Mouse (Mus musculus): ENCODE results near the gene Ano9. TPM values are rescaled to one million over a fixed set of nuclear protein-coding genes. Genes with fewer than 3 reads are reported as not detected.
A peak's percentile ranks its signal among the peaks of the same experiment; 100 is the strongest.

The Ano9 gene
- polyA plus RNA-seq, 1 experiment, result 74.3 TPM

DNA sequence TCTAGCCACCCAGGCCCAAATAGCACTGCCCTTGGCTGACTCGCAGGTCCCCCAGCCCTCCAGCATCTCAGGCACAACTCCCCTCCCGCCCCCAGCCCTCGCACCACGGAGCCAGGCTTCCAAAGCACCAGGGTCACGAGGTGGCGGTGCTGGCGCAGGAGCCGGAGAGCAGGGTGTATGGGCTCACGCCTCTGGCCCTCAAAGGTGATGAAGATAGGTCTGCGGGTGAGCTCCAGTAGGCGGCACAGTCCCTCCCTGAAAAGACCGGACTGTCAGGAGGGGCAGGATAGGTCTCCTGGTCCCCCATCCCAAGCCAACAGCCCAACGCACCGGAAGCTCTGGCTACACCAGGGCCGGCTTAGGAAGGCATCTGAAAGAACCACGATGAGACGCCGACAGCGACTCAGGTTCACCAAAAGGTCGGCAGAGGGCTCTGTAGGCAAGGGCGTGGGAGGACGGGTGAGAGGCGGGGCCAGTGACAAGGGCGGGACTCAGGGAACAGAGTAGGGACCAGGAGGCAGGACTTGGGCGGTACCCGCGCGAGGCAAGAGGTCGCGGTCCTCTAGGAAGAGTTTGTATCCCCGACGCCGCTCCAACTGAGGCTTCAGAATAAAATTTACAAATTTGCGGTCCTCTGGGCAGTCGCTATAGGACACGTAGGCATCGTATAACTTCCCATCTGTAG, 25.4 kb downstream of the Ano9 start:
- Histone ChIP-seq H3K36me3 (ENCODE audit: control insufficient read depth, insufficient read depth, low read length) (peaks cover 32% of the 10 kb centered on the region), H3K4me3 (ENCODE audit: low read depth, low read length) (no peak overlapping the region), H3K27ac (ENCODE audit: insufficient read depth, low read depth, low read length) (no peak overlapping the region), H3K4me1 (ENCODE audit: control insufficient read depth, insufficient read depth, insufficient read length, low read length) (peaks cover 15% of the 10 kb centered on the region), H3K27me3 (ENCODE audit: control insufficient read depth, insufficient read depth, low read length) (no peaks in the 10 kb centered on the region)
- peak; percentile 66; the same call in 1 of the 2 replicates for TF ChIP-seq CTCF (IDR thresholded peaks at IDR 0.05; ENCODE audit: extremely low read depth, insufficient read length, insufficient replicate concordance, low read depth, low read length)
- 0 out of 2 replicates have a peak, but pooled peaks have one; percentile 24 for TF ChIP-seq POLR2A (IDR thresholded peaks at IDR 0.05; ENCODE audit: low read depth, low read length)
- WGBS, result 19% methylated on average over 37 of the region's 37 CpGs

DNA sequence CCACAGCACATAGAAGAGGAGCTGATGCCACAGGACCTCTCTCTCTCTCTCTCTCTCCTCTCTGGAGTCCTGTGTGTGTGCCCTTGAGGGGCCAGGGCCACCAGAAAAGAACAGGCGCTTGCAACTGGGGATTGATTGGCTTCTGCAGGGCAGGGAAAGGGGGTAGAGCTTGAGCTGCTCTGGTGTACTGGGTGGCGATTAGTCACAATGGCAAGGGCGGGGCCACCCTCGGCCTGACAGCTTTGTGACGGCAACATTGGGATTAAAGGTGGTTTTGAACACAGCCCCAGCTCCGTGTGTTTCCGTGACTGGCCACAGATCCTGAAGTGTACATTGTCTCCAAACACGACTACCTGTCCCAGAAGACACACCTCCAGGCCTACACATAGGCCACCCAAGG, 27.4 kb downstream of the Ano9 start:
- H3K4me3 ChIP-seq (ENCODE audit: low read depth, low read length), result no peak overlapping the region
- no peak for TF ChIP-seq POLR2A (IDR thresholded peaks at IDR 0.05; ENCODE audit: low read depth, low read length)
- no peak for TF ChIP-seq CTCF (IDR thresholded peaks at IDR 0.05; ENCODE audit: extremely low read depth, insufficient read length, insufficient replicate concordance, low read depth, low read length)
- H3K27me3 ChIP-seq (ENCODE audit: control insufficient read depth, insufficient read depth, low read length), result no peaks in the 10 kb centered on the region
- 43% methylated on average over 8 of the region's 8 CpGs for WGBS
- H3K4me1 ChIP-seq (ENCODE audit: control insufficient read depth, insufficient read depth, insufficient read length, low read length), result peaks cover 15% of the 10 kb centered on the region
- peak overlapping the region; percentile 70 for H3K27ac ChIP-seq (ENCODE audit: insufficient read depth, low read depth, low read length)
- H3K36me3 ChIP-seq (ENCODE audit: control insufficient read depth, insufficient read depth, low read length), result peaks cover 36% of the 10 kb centered on the region

DNA sequence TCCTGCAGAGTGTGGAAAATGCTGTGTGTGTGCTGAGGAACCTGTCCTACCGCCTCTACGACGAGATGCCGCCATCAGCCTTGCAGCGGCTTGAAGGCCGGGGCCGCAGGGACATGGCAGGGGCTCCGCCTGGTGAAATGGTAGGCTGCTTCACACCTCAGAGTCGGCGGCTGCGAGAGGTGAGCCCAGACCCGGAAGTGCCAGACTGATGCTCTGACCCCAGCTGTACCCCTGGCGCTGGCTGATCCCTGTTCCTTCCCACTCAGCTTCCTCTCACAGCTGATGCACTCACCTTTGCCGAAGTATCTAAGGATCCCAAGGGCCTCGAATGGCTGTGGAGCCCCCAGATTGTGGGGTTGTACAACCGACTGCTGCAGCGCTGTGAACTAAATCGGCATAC, 29.1 kb downstream of the Ano9 start:
- TF ChIP-seq CTCF (IDR thresholded peaks at IDR 0.05; ENCODE audit: extremely low read depth, insufficient read length, insufficient replicate concordance, low read depth, low read length) (no peak), POLR2A (IDR thresholded peaks at IDR 0.05; ENCODE audit: low read depth, low read length) (no peak)
- peak overlapping the region; percentile 54 for H3K4me3 ChIP-seq (ENCODE audit: low read depth, low read length)
- 60% methylated on average over 18 of the region's 18 CpGs for WGBS
- peaks cover 15% of the 10 kb centered on the region for H3K4me1 ChIP-seq (ENCODE audit: control insufficient read depth, insufficient read depth, insufficient read length, low read length)
- peaks cover 43% of the 10 kb centered on the region for H3K36me3 ChIP-seq (ENCODE audit: control insufficient read depth, insufficient read depth, low read length)
- H3K27ac ChIP-seq (ENCODE audit: insufficient read depth, low read depth, low read length), result no peak overlapping the region
- no peaks in the 10 kb centered on the region for H3K27me3 ChIP-seq (ENCODE audit: control insufficient read depth, insufficient read depth, low read length)

- Histone ChIP-seq H3K27ac (ENCODE audit: insufficient read depth, low read depth, low read length) (no peak overlapping the region), H3K4me3 (ENCODE audit: low read depth, low read length) (peak overlapping the region; percentile 54), H3K36me3 (ENCODE audit: control insufficient read depth, insufficient read depth, low read length) (peaks cover 48% of the 10 kb centered on the region), H3K4me1 (ENCODE audit: control insufficient read depth, insufficient read depth, insufficient read length, low read length) (peaks cover 15% of the 10 kb centered on the region), H3K27me3 (ENCODE audit: control insufficient read depth, insufficient read depth, low read length) (no peaks in the 10 kb centered on the region)
- TF ChIP-seq CTCF (IDR thresholded peaks at IDR 0.05; ENCODE audit: extremely low read depth, insufficient read length, insufficient replicate concordance, low read depth, low read length) (no peak), POLR2A (IDR thresholded peaks at IDR 0.05; ENCODE audit: low read depth, low read length) (no peak)
- WGBS, result 47% methylated on average over 8 of the region's 8 CpGs
Measured at GRCm38 (mm10) chr7:141087894-141088293, 29.7 kb downstream of the Ano9 start.

GRCm38 (mm10) chr7:141079481-141080449, 37.8 kb downstream of the Ano9 start:
- peak overlapping the region; percentile 79 for H3K4me3 ChIP-seq (ENCODE audit: low read depth, low read length)
- peaks cover 9% of the 10 kb centered on the region; the same call in 1 of the 2 replicates for H3K4me1 ChIP-seq (ENCODE audit: control insufficient read depth, insufficient read depth, insufficient read length, low read length)
- H3K27ac ChIP-seq (ENCODE audit: insufficient read depth, low read depth, low read length), result peak overlapping the region; percentile 90
- 18% methylated on average over 34 of the region's 34 CpGs for WGBS
- TF ChIP-seq CTCF (IDR thresholded peaks at IDR 0.05; ENCODE audit: extremely low read depth, insufficient read length, insufficient replicate concordance, low read depth, low read length) (no peak), POLR2A (IDR thresholded peaks at IDR 0.05; ENCODE audit: low read depth, low read length) (peak; percentile 55; the same call in 1 of the 2 replicates)
- no peaks in the 10 kb centered on the region for H3K27me3 ChIP-seq (ENCODE audit: control insufficient read depth, insufficient read depth, low read length)
- H3K36me3 ChIP-seq (ENCODE audit: control insufficient read depth, insufficient read depth, low read length), result peaks cover 30% of the 10 kb centered on the region

GRCm38 (mm10) chr7:141078876-141079275, 38.7 kb downstream of the Ano9 start:
- Histone ChIP-seq H3K4me3 (ENCODE audit: low read depth, low read length) (no peak overlapping the region), H3K27ac (ENCODE audit: insufficient read depth, low read depth, low read length) (no peak overlapping the region), H3K27me3 (ENCODE audit: control insufficient read depth, insufficient read depth, low read length) (no peaks in the 10 kb centered on the region), H3K36me3 (ENCODE audit: control insufficient read depth, insufficient read depth, low read length) (peaks cover 24% of the 10 kb centered on the region), H3K4me1 (ENCODE audit: control insufficient read depth, insufficient read depth, insufficient read length, low read length) (peaks cover 9% of the 10 kb centered on the region; the same call in 1 of the 2 replicates)
- no peak for TF ChIP-seq CTCF (IDR thresholded peaks at IDR 0.05; ENCODE audit: extremely low read depth, insufficient read length, insufficient replicate concordance, low read depth, low read length)
- no peak for TF ChIP-seq POLR2A (IDR thresholded peaks at IDR 0.05; ENCODE audit: low read depth, low read length)
- WGBS, result 79% methylated on average over 4 of the region's 4 CpGs

DNA sequence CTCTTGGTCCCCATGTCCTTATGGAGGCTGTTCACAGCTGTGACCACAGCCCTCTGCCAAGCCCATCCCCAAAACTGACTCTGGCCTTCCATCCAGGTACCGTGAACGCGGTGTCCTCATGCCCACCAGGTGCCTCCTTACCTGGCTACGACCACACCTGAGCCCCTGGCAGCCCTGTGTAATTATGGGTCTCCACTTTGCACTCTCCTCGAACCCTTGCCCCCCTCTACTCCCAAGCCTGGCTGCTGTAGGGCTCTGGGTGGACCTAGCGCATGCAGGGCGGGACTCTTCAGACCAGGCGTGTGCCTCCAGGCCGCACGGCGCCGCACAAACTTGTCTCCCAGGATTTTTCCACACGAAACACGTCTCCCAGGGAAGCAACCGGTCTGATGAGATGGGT, 39.8 kb downstream of the Ano9 start, which contains the start of gene Pkp3:
Pkp3 (plus strand) TSS at position 378 of the 400 bp plus-strand sequence.
- 93% methylated on average over 15 of the region's 15 CpGs for whole genome bisulfite sequencing
- no peak within 1 kb of the TSS for H3K4me3 ChIP-seq (ENCODE audit: low read depth, low read length)
- no peak for TF ChIP-seq CTCF (IDR thresholded peaks at IDR 0.05; ENCODE audit: extremely low read depth, insufficient read length, insufficient replicate concordance, low read depth, low read length)
- TF ChIP-seq POLR2A (IDR thresholded peaks at IDR 0.05; ENCODE audit: low read depth, low read length), result no peak
- peaks cover 9% of the 10 kb centered on the region; the same call in 1 of the 2 replicates for H3K4me1 ChIP-seq (ENCODE audit: control insufficient read depth, insufficient read depth, insufficient read length, low read length)
- no peak within 1 kb of the TSS for H3K27ac ChIP-seq (ENCODE audit: insufficient read depth, low read depth, low read length)
- no peaks in the 10 kb centered on the region for H3K27me3 ChIP-seq (ENCODE audit: control insufficient read depth, insufficient read depth, low read length)
- H3K36me3 ChIP-seq (ENCODE audit: control insufficient read depth, insufficient read depth, low read length), result peaks cover 18% of the 10 kb centered on the region

All from small intestine, adult 2 months (tissue).